Mouse (Mus musculus) yolk sac, embryonic 10.5 days (tissue): Measurements from ENCODE around the gene P2ry6.

Source experiments
- DNase-seq: peaks from one replicate; pipeline ENCODE4 v3.0.0-alpha.2; 2017; ENCODE audit warnings: low spot score

The P2ry6 gene

GRCm38 (mm10) chr7:100941169-100941568 lies 33.3 kb downstream of the P2ry6 start:
- DNase-seq: no peak

- no peak for DNase-seq
Measured at GRCm38 (mm10) chr7:100938106-100938505, 36.3 kb downstream of the P2ry6 start.

GRCm38 (mm10) chr7:100937481-100937880 lies 37.0 kb downstream of the P2ry6 start:
- DNase-seq: peak; percentile 38

GRCm38 (mm10) chr7:100933520-100933919 lies 40.9 kb downstream of the P2ry6 start:
- no peak for DNase-seq

- DNase-seq: peak; percentile 98
Measured at GRCm38 (mm10) chr7:100932481-100933007, 41.9 kb downstream of the P2ry6 start.

GRCm38 (mm10) chr7:100931926-100932480 lies 42.4 kb downstream of the P2ry6 start, which contains the start of gene Arhgef17:
Gene Arhgef17, minus strand, starts transcription at chr7:100932107.
- peak; percentile 94 for DNase-seq

GRCm38 (mm10) chr7:100931316-100931925 lies 43.0 kb downstream of the P2ry6 start:
- DNase-seq: no peak

- DNase-seq: peak; percentile 86
Measured at GRCm38 (mm10) chr7:100930619-100931315, 43.7 kb downstream of the P2ry6 start.

GRCm38 (mm10) chr7:100929639-100930303 lies 44.7 kb downstream of the P2ry6 start:
- DNase-seq: no peak

GRCm38 (mm10) chr7:100928456-100928855 lies 46.0 kb downstream of the P2ry6 start:
- no peak for DNase-seq

GRCm38 (mm10) chr7:100927287-100928000 lies 47.0 kb downstream of the P2ry6 start:
- no peak for DNase-seq

GRCm38 (mm10) chr7:100926311-100926923 lies 48.0 kb downstream of the P2ry6 start:
- DNase-seq: peak; percentile 32

GRCm38 (mm10) chr7:100924674-100925445 lies 49.6 kb downstream of the P2ry6 start:
- DNase-seq: no peak

- DNase-seq: no peak
Measured at GRCm38 (mm10) chr7:100924200-100924599, 50.2 kb downstream of the P2ry6 start.

GRCm38 (mm10) chr7:100922907-100923306 lies 51.5 kb downstream of the P2ry6 start:
- DNase-seq: no peak

- no peak for DNase-seq
Measured at GRCm38 (mm10) chr7:100921289-100921688, 53.2 kb downstream of the P2ry6 start.

GRCm38 (mm10) chr7:100919809-100920107 lies 54.7 kb downstream of the P2ry6 start:
- DNase-seq: peak; percentile 67

GRCm38 (mm10) chr7:100919006-100919808 lies 55.2 kb downstream of the P2ry6 start:
- DNase-seq: no peak

GRCm38 (mm10) chr7:100918176-100918575 lies 56.3 kb downstream of the P2ry6 start:
- peak; percentile 62 for DNase-seq

GRCm38 (mm10) chr7:100917751-100918150 lies 56.7 kb downstream of the P2ry6 start:
- no peak for DNase-seq
